Mouse (Mus musculus): ENCODE data around the gene Ccdc159. TPM values are rescaled to one million over a fixed set of nuclear protein-coding genes. Genes with fewer than 3 reads are reported as not detected.

Gene Ccdc159
- not detected in 2 replicates for polyA plus RNA-seq (2012; ENCODE audit: low replicate concordance)

DNA sequence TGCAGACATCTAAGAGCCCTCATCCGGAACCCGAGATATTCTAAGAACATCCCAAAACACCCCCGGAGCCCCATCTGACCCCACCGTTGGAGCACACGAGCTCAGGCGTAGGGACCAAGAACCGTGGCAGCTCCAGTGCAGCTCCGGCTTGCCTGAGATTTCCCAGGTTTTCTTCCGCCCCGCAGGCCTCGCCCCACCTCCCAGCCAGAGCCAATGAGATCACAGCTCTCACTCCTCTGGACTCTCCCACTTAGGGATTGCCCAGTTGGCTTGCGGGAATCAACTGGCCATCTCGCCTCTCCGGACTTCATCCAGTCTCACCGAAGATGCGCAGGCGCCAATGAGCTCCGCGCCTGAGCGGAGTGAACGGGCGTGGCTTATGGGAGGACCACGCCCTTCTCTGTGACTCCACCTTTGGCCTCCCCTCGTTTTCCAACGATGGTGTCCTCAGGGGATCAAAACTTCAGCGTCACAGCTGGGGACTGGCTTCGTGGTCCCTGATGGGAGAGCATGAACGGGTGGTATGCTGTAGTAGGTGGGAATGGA, at the start of gene Ccdc159, which contains the start of gene Tmem205:
TSS of gene Ccdc159 (plus strand) at position 264 of the 546 bp plus-strand sequence.
TSS of gene Tmem205 (minus strand) at position 349 of the 546 bp plus-strand sequence.

GRCm38 (mm10) chr9:21918035-21918592, 9.2 kb upstream of the Ccdc159 start, which contains the start of gene Rab3d:
Rab3d (minus strand) TSS chr9:21918192.

GRCm38 (mm10) chr9:21936692-21937570, 9.7 kb downstream of the Ccdc159 start, which contains the start of gene Plppr2:
Plppr2 (plus strand) TSS chr9:21937033.

DNA sequence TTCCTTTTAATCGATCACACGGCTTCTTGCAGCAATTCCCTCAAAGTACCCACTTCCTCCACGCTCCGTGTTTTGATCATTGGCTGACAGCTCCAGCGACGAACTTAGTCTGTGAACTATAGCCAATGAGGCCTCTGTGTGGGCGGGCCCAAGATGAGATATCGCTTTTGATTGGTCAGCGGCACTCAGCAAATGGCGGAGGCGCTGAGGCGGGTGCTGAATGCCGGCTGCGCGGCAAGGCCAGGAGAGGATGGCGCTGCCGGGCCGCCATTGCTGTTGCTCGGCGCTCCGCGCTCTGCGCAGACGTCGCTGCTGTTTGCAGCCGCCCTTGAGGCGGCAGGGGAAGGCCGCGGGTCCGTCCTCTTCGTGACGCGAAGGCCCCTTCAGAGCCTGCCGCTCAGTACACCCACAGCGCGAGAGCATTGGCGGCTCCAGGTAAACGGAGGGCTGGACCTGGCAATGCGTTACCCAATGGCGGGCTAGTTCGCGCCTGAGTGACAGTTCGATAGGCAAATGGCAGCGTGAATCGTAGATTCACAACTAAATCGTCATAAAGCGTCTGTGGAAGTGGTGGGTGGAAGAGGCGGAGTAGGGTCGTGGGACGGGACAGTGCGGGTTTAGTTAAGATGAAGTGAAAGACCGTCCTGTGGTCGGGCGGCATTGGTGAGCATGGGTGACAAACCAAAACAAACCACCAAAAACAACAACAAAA, 28.5 kb downstream of the Ccdc159 start, which contains the start of gene Swsap1:
TSS of gene Swsap1 (plus strand) at position 186 of the 712 bp plus-strand sequence.

DNA sequence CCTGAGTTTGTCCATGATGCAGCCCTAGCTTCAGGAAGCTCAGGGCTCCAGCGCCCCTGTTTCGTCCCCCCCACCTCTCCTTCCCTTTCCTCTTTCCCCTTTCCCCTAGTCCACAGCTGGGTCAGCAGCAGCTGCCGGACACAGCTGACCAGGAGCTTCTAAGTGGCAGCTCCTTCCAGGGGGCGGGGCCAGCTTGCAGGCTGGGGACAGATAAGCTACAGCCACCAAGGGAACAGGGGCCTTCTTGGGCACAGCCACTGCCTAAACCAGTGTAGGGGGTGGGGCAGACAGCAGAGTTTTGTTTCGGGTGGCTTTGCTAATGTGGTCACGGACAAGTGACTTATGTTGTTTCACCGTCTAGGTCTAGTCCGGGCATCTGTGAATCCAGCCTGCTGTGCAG, 36.1 kb downstream of the Ccdc159 start, which contains the start of gene Epor:
TSS of gene Epor (minus strand) at position 90 of the 400 bp plus-strand sequence.

Other genes with a start within 250 kb of the Ccdc159 start
- gene Ldlr, start 204.0 kb upstream of the Ccdc159 start, polyA plus RNA-seq (2012; ENCODE audit: low replicate concordance), result 7.4 and 12.5 TPM in 2 replicates
- 12.5 and 16.7 TPM in 2 replicates for gene Spc24, start 167.2 kb upstream of the Ccdc159 start, polyA plus RNA-seq (2012; ENCODE audit: low replicate concordance)
- 1.2 and 2.7 TPM in 2 replicates for gene Kank2, start 128.7 kb upstream of the Ccdc159 start, polyA plus RNA-seq (2012; ENCODE audit: low replicate concordance)
- gene Angptl8, start 92.0 kb upstream of the Ccdc159 start, polyA plus RNA-seq (2012; ENCODE audit: low replicate concordance), result 0.15 and 1.3 TPM in 2 replicates
- 8.1 and 14.3 TPM in 2 replicates for gene Dock6, start 74.8 kb upstream of the Ccdc159 start, polyA plus RNA-seq (2012; ENCODE audit: low replicate concordance)
- gene Rab3d, start 9.3 kb upstream of the Ccdc159 start, polyA plus RNA-seq (2012; ENCODE audit: low replicate concordance), result 10.7 and 28.7 TPM in 2 replicates
- gene Tmem205, start 85 bp downstream of the Ccdc159 start, polyA plus RNA-seq (2012; ENCODE audit: low replicate concordance), result 5.2 and 8.3 TPM in 2 replicates
- 4.2 and 8.8 TPM in 2 replicates for gene Plppr2, start 9.6 kb downstream of the Ccdc159 start, polyA plus RNA-seq (2012; ENCODE audit: low replicate concordance)
- 8.5 and 16.9 TPM in 2 replicates for gene Swsap1, start 28.3 kb downstream of the Ccdc159 start, polyA plus RNA-seq (2012; ENCODE audit: low replicate concordance)
- 12.6 and 83.6 TPM in 2 replicates for gene Epor, start 36.0 kb downstream of the Ccdc159 start, polyA plus RNA-seq (2012; ENCODE audit: low replicate concordance)
- gene Rgl3, start 62.0 kb downstream of the Ccdc159 start, polyA plus RNA-seq (2012; ENCODE audit: low replicate concordance), result 5.2 and 5.6 TPM in 2 replicates
- 0.12 TPM in 2 replicates for gene Ccdc151, start 75.2 kb downstream of the Ccdc159 start, polyA plus RNA-seq (2012; ENCODE audit: low replicate concordance)
- gene Prkcsh, start 75.3 kb downstream of the Ccdc159 start, polyA plus RNA-seq (2012; ENCODE audit: low replicate concordance), result 81.6 and 112 TPM in 2 replicates
- 0.15 TPM in 1 of 2 replicates, not detected in the other for gene Elavl3, start 124.6 kb downstream of the Ccdc159 start, polyA plus RNA-seq (2012; ENCODE audit: low replicate concordance)
- gene Gm49318, start 143.8 kb downstream of the Ccdc159 start, polyA plus RNA-seq (2012; ENCODE audit: low replicate concordance), result not detected in 2 replicates
- gene Zfp653, start 143.9 kb downstream of the Ccdc159 start, polyA plus RNA-seq (2012; ENCODE audit: low replicate concordance), result 22.4 and 38.4 TPM in 2 replicates
- gene Ecsit, start 158.0 kb downstream of the Ccdc159 start, polyA plus RNA-seq (2012; ENCODE audit: low replicate concordance), result 13.3 and 22.4 TPM in 2 replicates
- gene Cnn1, start 171.7 kb downstream of the Ccdc159 start, polyA plus RNA-seq (2012; ENCODE audit: low replicate concordance), result not detected in 2 replicates
- 13.2 and 67.9 TPM in 2 replicates for gene Elof1, start 189.7 kb downstream of the Ccdc159 start, polyA plus RNA-seq (2012; ENCODE audit: low replicate concordance)
- 89.9 and 193 TPM in 2 replicates for gene Acp5, start 208.2 kb downstream of the Ccdc159 start, polyA plus RNA-seq (2012; ENCODE audit: low replicate concordance)
- 34.8 and 51.2 TPM in 2 replicates for gene Pigyl, start 229.4 kb downstream of the Ccdc159 start, polyA plus RNA-seq (2012; ENCODE audit: low replicate concordance)

All from hematopoietic multipotent progenitor cell, adult 10-12 weeks (in vitro differentiated cells).